Mouse (Mus musculus) gastrocnemius, postnatal 25 days (tissue): Measurements from ENCODE around the gene Aif1. TPM values are rescaled to one million over a fixed set of nuclear protein-coding genes. Genes with fewer than 3 reads are reported as not detected.

Experiments
- microRNA-seq, 2 experiments: library from miRNA; unstranded; fragments of <30 nt; microRNA quantifications; one replicate each; pipeline ENCODE4 v1.2.0; 2021; ENCODE audit warnings: borderline replicate concordance in 2 of 2
- total RNA-seq, 2 experiments: library from RNA; stranded (reverse); gene quantifications; 1 replicate in 1 of 2; 2 replicates in 1 of 2; pipeline ENCODE4 v1.2.3; 2021

Aif1 gene
- total RNA-seq, 2 experiments from 2014 or later, result 0.97 to 1.4 TPM

Small RNA genes within 50 kb of the gene (microRNA-seq; reads per million reads assigned to microRNA genes)
- gene Mir6973a (0 reads per million in 2 experiments), gene Mir6974 (0 reads per million in 2 experiments)

Other genes with a start within 250 kb of the Aif1 start
- gene Neu1, start 244.8 kb downstream of the Aif1 start, total RNA-seq, result 1 to 10 TPM; 8.5 to 9.3 TPM
- gene Hspa1b, start 216.8 kb downstream of the Aif1 start, total RNA-seq, result 1 to 10 TPM; 4.4 to 6.7 TPM
- gene Gm20481, start 206.2 kb downstream of the Aif1 start, total RNA-seq, result not detected
- 1 to 10 TPM; 5.9 to 8.1 TPM for gene Hspa1a, start 203.9 kb downstream of the Aif1 start, total RNA-seq
- 10 to 100 TPM; 21.5 to 31.8 TPM for gene Hspa1l, start 203.4 kb downstream of the Aif1 start, total RNA-seq
- gene Lsm2, start 194.2 kb downstream of the Aif1 start, total RNA-seq, result 10 to 100 TPM; 15.0 to 15.4 TPM
- gene Vars, start 175.1 kb downstream of the Aif1 start, total RNA-seq, result 10 to 100 TPM; 29.4 to 31.2 TPM
- 1 to 10 TPM; 9.0 to 9.6 TPM for gene Vwa7, start 159.5 kb downstream of the Aif1 start, total RNA-seq
- gene Sapcd1, start 148.1 kb downstream of the Aif1 start, total RNA-seq, result under 1 TPM in 1 of 2 experiments, not detected in 1; 0.31 TPM
- gene Msh5, start 129.3 kb downstream of the Aif1 start, total RNA-seq, result under 1 TPM; 0.67 to 0.72 TPM
- 10 to 100 TPM; 12.4 to 18.6 TPM for gene Clic1, start 126.1 kb downstream of the Aif1 start, total RNA-seq
- 10 to 100 TPM; 11.1 to 13.3 TPM for gene Ddah2, start 117.0 kb downstream of the Aif1 start, total RNA-seq
- not detected for gene Ly6g6c, start 110.7 kb downstream of the Aif1 start, total RNA-seq
- gene Mpig6b, start 109.9 kb downstream of the Aif1 start, total RNA-seq, result not detected
- gene Ly6g6e, start 99.2 kb downstream of the Aif1 start, total RNA-seq, result not detected
- gene Ly6g6d, start 98.0 kb downstream of the Aif1 start, total RNA-seq, result under 1 TPM; 0.51 to 0.72 TPM
- not detected for gene Ly6g6f, start 90.5 kb downstream of the Aif1 start, total RNA-seq
- gene Abhd16a, start 86.8 kb downstream of the Aif1 start, total RNA-seq, result 10 to 100 TPM; 61.9 to 62.4 TPM
- not detected for gene Ly6g5c, start 67.8 kb downstream of the Aif1 start, total RNA-seq
- not detected for gene Ly6g5b, start 60.6 kb downstream of the Aif1 start, total RNA-seq
- 1 to 10 TPM; 7.1 to 8.4 TPM for gene Gpank1, start 54.6 kb downstream of the Aif1 start, total RNA-seq
- 100 to 1,000 TPM; 149 to 158 TPM for gene Csnk2b, start 54.0 kb downstream of the Aif1 start, total RNA-seq
- 10 to 100 TPM; 19.5 to 22.6 TPM for gene D17H6S53E, start 49.7 kb downstream of the Aif1 start, total RNA-seq
- not detected for gene Apom, start 44.0 kb downstream of the Aif1 start, total RNA-seq
- gene Bag6, start 40.9 kb downstream of the Aif1 start, total RNA-seq, result 100 to 1,000 TPM; 180 to 197 TPM
- 100 to 1,000 TPM in 1 of 2 experiments, 10 to 100 TPM in 1; 93.3 to 102 TPM for gene Prrc2a, start 11.2 kb downstream of the Aif1 start, total RNA-seq
- under 1 TPM in 1 of 2 experiments, not detected in 1; 0.78 TPM for gene Lst1, start 12.4 kb upstream of the Aif1 start, total RNA-seq
- not detected for gene Ltb, start 18.4 kb upstream of the Aif1 start, total RNA-seq
- gene Tnf, start 25.9 kb upstream of the Aif1 start, total RNA-seq, result under 1 TPM in 1 of 2 experiments, not detected in 1; 0.18 TPM
- under 1 TPM in 1 of 2 experiments, not detected in 1; 0.32 TPM for gene Lta, start 29.3 kb upstream of the Aif1 start, total RNA-seq
- gene Gm16181, start 44.8 kb upstream of the Aif1 start, total RNA-seq, result under 1 TPM in 1 of 2 experiments, not detected in 1; 0.70 TPM
- 1 to 10 TPM; 1.9 to 2.3 TPM for gene Atp6v1g2, start 57.6 kb upstream of the Aif1 start, total RNA-seq
- gene Nfkbil1, start 59.7 kb upstream of the Aif1 start, total RNA-seq, result 1 to 10 TPM; 5.6 to 6.8 TPM
- gene Ddx39b, start 65.7 kb upstream of the Aif1 start, total RNA-seq, result 10 to 100 TPM; 71.5 to 79.1 TPM
- 10 to 100 TPM; 30.2 to 57.3 TPM for gene H2-D1, start 86.7 kb upstream of the Aif1 start, total RNA-seq
- under 1 TPM; 0.20 to 0.86 TPM for gene H2-Q1, start 144.3 kb upstream of the Aif1 start, total RNA-seq
- under 1 TPM; 0.36 to 0.78 TPM for gene H2-Q2, start 166.2 kb upstream of the Aif1 start, total RNA-seq
- gene H2-Q4, start 203.5 kb upstream of the Aif1 start, total RNA-seq, result 1 to 10 TPM; 2.2 to 3.9 TPM
- not detected for gene H2-Q6, start 248.8 kb upstream of the Aif1 start, total RNA-seq